Comparison of ENCODE assay signal across 27 mouse cellular contexts in the genomic region with DNA sequence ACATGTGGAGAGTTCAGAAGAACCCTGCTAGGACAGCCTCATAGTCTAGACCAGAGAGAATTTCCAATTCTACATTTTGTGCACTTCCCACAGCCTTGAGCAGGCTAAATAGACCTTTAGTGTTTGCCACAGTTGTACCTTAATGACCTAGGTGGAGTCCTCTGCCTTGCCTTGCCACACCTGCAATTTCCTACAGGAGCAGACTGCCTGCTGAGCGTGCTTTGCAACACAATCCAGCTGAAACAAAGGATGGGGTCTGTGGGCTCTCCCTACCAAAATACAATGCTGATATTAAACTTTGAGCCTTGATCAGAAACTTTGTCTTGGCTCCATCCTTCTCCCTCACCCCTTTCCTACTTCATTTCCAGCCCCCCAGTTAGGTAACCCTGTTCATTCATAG.
"Had no signal": no experiment of that assay in that cellular context is flagged by ENCODE, and none has a peak within 500 bp of the region (broad histone marks: within the 10 kb centered on the region; RNA-seq: fewer than 3 reads in every experiment).

No protein-coding gene starts in this region.

- H3K27ac ChIP-seq: heart, embryonic 10.5 days; heart, embryonic 13.5 days; heart, embryonic 15.5 days; hindbrain, embryonic 13.5 days; hindbrain, embryonic 15.5 days; hindbrain, postnatal 0 days; kidney, embryonic 15.5 days; kidney, postnatal 0 days; layer of hippocampus, adult 2 months; left cerebral cortex, adult 2 months; limb, embryonic 10.5 days; limb, embryonic 12.5 days; liver, embryonic 13.5 days; liver, embryonic 15.5 days had no signal

- DNase-seq: gastrocnemius, postnatal 25 days; heart, adult 18-20 months; heart, postnatal 14 days; heart, postnatal 36 days; kidney, adult 11 months; kidney, adult 2 months; kidney, adult 9 months; kidney, postnatal 14 days; kidney, postnatal 36 days; liver; liver, embryonic 13.5 days; liver, postnatal 0 days had no signal

- H3K9me3 ChIP-seq: heart, embryonic 10.5 days; heart, embryonic 13.5 days; heart, embryonic 15.5 days; hindbrain, embryonic 13.5 days; hindbrain, embryonic 15.5 days; kidney, embryonic 15.5 days; limb, embryonic 10.5 days; limb, embryonic 12.5 days; liver, embryonic 13.5 days; liver, embryonic 15.5 days had no signal

- H3K36me3 ChIP-seq: heart, embryonic 10.5 days; heart, embryonic 13.5 days; heart, embryonic 15.5 days; hindbrain, embryonic 13.5 days; hindbrain, embryonic 15.5 days; kidney, embryonic 15.5 days; limb, embryonic 10.5 days; limb, embryonic 12.5 days; liver, embryonic 13.5 days; liver, embryonic 15.5 days had no signal

- H3K4me2 ChIP-seq: heart, embryonic 13.5 days; heart, embryonic 15.5 days; hindbrain, embryonic 13.5 days; hindbrain, embryonic 15.5 days; kidney, embryonic 15.5 days; limb, embryonic 12.5 days; liver, embryonic 11.5 days; liver, embryonic 13.5 days; liver, embryonic 15.5 days had no signal

- H3K9ac ChIP-seq: heart, embryonic 13.5 days; heart, embryonic 15.5 days; hindbrain, embryonic 13.5 days; hindbrain, embryonic 15.5 days; kidney, embryonic 15.5 days; limb, embryonic 12.5 days; liver, embryonic 13.5 days; liver, embryonic 15.5 days; liver, postnatal 0 days had no signal

- H3K27me3 ChIP-seq: heart, embryonic 13.5 days; heart, embryonic 15.5 days; hindbrain, embryonic 13.5 days; hindbrain, embryonic 15.5 days; kidney, embryonic 15.5 days; limb, embryonic 12.5 days; liver, embryonic 13.5 days; liver, embryonic 15.5 days had no signal

- H3K4me1 ChIP-seq: heart, embryonic 10.5 days; heart, embryonic 15.5 days; hindbrain, embryonic 13.5 days; hindbrain, embryonic 15.5 days; kidney, embryonic 15.5 days; limb, embryonic 10.5 days; limb, embryonic 12.5 days; liver, embryonic 13.5 days; liver, embryonic 15.5 days had no signal

- ATAC-seq: hindbrain, postnatal 0 days; intestine, embryonic 16.5 days; liver, postnatal 0 days had no signal

- H3K4me3 ChIP-seq: heart, embryonic 10.5 days; heart, embryonic 13.5 days; heart, embryonic 15.5 days; hindbrain, embryonic 13.5 days; hindbrain, embryonic 15.5 days; kidney, embryonic 15.5 days; layer of hippocampus, adult 2 months; left cerebral cortex, adult 2 months; limb, embryonic 10.5 days; limb, embryonic 12.5 days; liver, embryonic 13.5 days; liver, embryonic 15.5 days had no signal
